Mouse (Mus musculus) hindbrain, embryonic 13.5 days (tissue): ENCODE measurements at regions not wholly inside any gene's neighbourhood (a gene's known extent, or its start where the extent isn't known, plus 50 kb on each side); places are given as distances from the start of the nearest gene placed in this dataset.

Experiments
- ATAC-seq: fragments of 200-750 bp; cut with Nextera tagmentation; 2 replicates; pipeline ENCODE4 v1.8.0; 2017; ENCODE audit warnings: moderate TSS enrichment; ENCODE audit not compliant: low FRiP score
- H3K27ac ChIP-seq: fragments of 300-500 bp; sonication (generic); 2 replicates; pipeline ENCODE4 v1.5.1; 2015; ENCODE audit warnings: inconsistent platforms, mild to moderate bottlenecking, moderate library complexity
- H3K27me3 ChIP-seq: fragments of 300-500 bp; sonication (generic); 2 replicates; pipeline ENCODE4 v1.6.1; 2015; ENCODE audit warnings: mild to moderate bottlenecking, inconsistent platforms
- H3K36me3 ChIP-seq: fragments of 300-500 bp; sonication (generic); 2 replicates; pipeline ENCODE4 v1.6.1; 2015; ENCODE audit warnings: mild to moderate bottlenecking, inconsistent platforms
- H3K4me1 ChIP-seq: fragments of 300-500 bp; sonication (generic); replicated peaks from 2 replicates; pipeline ENCODE4 v1.6.1; 2015; ENCODE audit warnings: inconsistent platforms
- H3K4me2 ChIP-seq: fragments of 300-500 bp; sonication (generic); 2 replicates; pipeline ENCODE4 v1.6.1; 2015; ENCODE audit warnings: inconsistent platforms, mild to moderate bottlenecking, moderate library complexity
- H3K4me3 ChIP-seq: fragments of 300-500 bp; sonication (generic); 2 replicates; pipeline ENCODE4 v1.5.1; 2015; ENCODE audit warnings: mild to moderate bottlenecking, inconsistent platforms
- H3K9ac ChIP-seq: fragments of 300-500 bp; sonication (generic); 2 replicates; pipeline ENCODE4 v1.6.1; 2015; ENCODE audit warnings: mild to moderate bottlenecking, inconsistent platforms
- H3K9me3 ChIP-seq: fragments of 300-500 bp; sonication (generic); 2 replicates; pipeline ENCODE4 v1.6.1; 2016; ENCODE audit warnings: inconsistent platforms
- WGBS: fragments of 180-500 bp; shearing (Covaris S2); methylation state at CpG from one replicate; pipeline ENCODE4 v1.1.7; 2015; 5-methylcytosine and 5-hydroxymethylcytosine counted together

DNA sequence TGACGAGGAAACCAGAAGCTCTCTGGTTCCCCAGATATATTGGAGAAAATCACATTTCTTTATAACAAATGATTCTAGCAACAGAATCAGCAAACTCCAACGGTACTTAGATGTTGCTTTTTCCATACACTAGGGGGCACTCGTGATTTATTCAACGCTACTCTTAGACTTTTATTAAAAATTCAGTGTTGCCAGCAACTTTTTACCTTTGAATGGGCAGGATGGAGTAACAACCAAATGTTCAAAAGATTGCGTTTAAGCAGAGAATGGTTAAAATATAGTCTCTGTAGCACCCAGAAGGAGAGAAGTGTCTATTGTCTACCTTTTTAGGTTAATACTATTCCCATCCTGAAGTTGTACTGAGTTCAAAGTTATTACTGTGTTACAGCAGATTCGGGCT, 715.4 kb upstream of the Cblb start:
- Histone ChIP-seq H3K9ac (no peak overlapping the region), H3K4me3 (no peak overlapping the region), H3K27me3 (no peaks in the 10 kb centered on the region), H3K4me1 (no peaks in the 10 kb centered on the region), H3K36me3 (no peaks in the 10 kb centered on the region), H3K27ac (no peak overlapping the region), H3K9me3 (no peaks in the 10 kb centered on the region), H3K4me2 (no peak overlapping the region)
- WGBS: 20% methylated on average over 6 of the region's 6 CpGs
- no peak for ATAC-seq

DNA sequence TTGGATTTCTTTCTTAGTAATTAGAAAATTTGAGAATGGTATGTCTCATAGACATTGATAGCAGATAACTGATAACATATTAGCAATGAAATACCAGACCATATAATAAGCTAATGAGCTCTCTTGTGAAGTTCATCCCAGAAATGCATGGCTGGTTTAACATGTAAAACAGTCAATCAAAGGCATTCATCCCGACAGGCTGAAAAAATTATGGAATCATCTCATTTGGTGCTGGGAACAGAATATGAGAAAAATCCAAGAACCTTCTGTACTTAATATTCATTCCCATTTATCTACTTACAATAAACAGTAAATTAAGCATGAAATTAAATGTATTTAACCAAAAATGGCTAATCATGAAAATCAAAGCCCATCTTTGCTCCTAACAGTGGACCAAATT, 698.8 kb upstream of the Cblb start:
- WGBS: 67% methylated on average over 1 of the region's 1 CpGs
- no peaks in the 10 kb centered on the region for H3K27me3 ChIP-seq
- no peaks in the 10 kb centered on the region for H3K36me3 ChIP-seq
- H3K9me3 ChIP-seq: no peaks in the 10 kb centered on the region
- H3K4me2 ChIP-seq: no peak overlapping the region
- no peak overlapping the region for H3K27ac ChIP-seq
- no peak overlapping the region for H3K4me3 ChIP-seq
- no peak overlapping the region for H3K9ac ChIP-seq
- H3K4me1 ChIP-seq: no peaks in the 10 kb centered on the region
- ATAC-seq: no peak

DNA sequence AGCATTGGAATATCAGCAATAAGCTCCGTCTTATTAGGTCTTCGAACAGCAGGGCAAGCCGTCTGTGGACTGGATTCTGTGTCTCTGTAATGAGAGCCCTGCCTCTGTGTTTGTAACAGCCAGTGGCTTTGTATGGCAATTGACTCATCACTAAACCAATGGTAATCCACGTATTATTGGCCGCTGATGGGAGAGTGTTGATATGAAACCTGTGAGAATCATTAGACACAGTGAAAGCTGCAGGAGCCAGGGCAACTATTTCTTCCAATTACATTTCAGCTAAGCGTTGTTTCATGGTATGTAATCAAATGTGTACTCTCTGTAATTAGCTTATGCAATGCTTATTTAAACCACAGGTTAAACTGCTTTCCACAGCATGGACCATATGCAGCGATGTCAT, 696.1 kb upstream of the Cblb start:
- 83% methylated on average over 7 of the region's 7 CpGs for WGBS
- H3K9ac ChIP-seq: no peak overlapping the region

DNA sequence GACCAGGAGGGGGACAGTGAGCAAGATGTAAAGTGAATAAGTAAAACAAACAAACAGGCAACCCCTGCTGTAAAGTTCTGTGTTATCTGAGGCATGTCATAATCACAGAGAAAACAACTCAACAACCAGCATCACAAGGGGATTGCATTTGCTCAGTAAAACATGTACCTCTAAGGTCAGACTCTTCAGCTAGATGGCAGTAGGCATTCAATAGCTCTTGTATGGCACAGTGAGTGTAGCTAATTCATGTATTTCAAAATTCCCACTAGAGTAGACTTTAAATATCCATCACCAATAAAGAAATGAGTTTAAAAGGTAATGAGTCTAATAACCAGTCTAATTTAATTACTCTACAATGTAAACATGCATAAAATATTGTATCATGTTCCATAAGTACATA, 683.9 kb upstream of the Cblb start:
- H3K27me3 ChIP-seq: no peaks in the 10 kb centered on the region
- no peaks in the 10 kb centered on the region for H3K36me3 ChIP-seq
- no peak overlapping the region for H3K4me3 ChIP-seq
- H3K9ac ChIP-seq: no peak overlapping the region
- no peak overlapping the region for H3K4me2 ChIP-seq
- no peak overlapping the region for H3K27ac ChIP-seq
- no peaks in the 10 kb centered on the region for H3K4me1 ChIP-seq
- H3K9me3 ChIP-seq: no peaks in the 10 kb centered on the region
- ATAC-seq: no peak

More for the DNA sequence above, 696.1 kb upstream of the Cblb start:
- ATAC-seq: peak; percentile 61; the same call in 1 of the 2 replicates
- Histone ChIP-seq H3K36me3 (no peaks in the 10 kb centered on the region), H3K27ac (no peak overlapping the region), H3K9me3 (no peaks in the 10 kb centered on the region), H3K27me3 (no peaks in the 10 kb centered on the region), H3K4me2 (no peak overlapping the region), H3K4me1 (no peaks in the 10 kb centered on the region), H3K4me3 (no peak overlapping the region)

DNA sequence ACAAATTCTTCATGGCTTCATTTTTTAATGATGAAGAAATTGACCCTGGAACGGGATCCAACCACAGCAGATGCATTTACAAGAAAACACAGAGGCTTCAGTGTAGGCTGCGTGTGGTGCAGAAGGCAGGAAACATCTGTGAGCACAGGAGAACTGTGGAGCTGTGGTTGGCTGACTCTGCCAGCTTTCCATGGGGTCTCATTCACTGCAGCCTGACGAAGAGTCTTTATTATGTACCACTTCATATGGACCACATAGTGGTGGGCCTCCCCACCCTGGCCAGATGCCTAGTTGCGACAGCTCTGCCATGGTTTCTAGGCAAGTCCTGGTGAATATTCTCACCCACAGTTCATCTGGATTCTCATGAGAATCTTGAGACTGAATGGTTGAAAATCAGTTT, 678.9 kb upstream of the Cblb start:
- 72% methylated on average over 4 of the region's 4 CpGs for WGBS
- Histone ChIP-seq H3K9ac (no peak overlapping the region), H3K27me3 (no peaks in the 10 kb centered on the region), H3K4me3 (no peak overlapping the region), H3K9me3 (no peaks in the 10 kb centered on the region), H3K4me1 (no peaks in the 10 kb centered on the region), H3K36me3 (no peaks in the 10 kb centered on the region), H3K4me2 (no peak overlapping the region), H3K27ac (no peak overlapping the region)
- no peak for ATAC-seq

DNA sequence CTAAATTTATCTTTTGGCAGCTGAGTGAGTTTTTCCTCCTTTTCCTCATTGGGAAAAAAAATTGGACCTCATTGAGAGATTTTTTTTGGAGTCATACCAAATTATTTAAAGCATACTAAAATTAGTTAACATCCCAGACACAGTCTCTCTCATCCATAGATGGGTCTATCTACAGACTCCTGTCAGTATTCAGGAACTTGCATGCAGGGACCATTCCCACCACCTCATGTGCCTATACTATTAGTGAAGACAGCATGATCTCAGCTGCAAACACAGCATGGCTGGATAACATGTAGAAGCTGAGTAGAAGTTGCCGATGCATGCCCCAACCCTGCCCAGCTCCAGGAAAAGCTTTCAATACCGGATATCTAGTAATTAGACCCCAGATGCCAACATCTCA, 677.2 kb upstream of the Cblb start:
- 79% methylated on average over 2 of the region's 2 CpGs for WGBS
- H3K36me3 ChIP-seq: no peaks in the 10 kb centered on the region
- no peak overlapping the region for H3K27ac ChIP-seq
- H3K9me3 ChIP-seq: no peaks in the 10 kb centered on the region
- H3K9ac ChIP-seq: no peak overlapping the region
- no peaks in the 10 kb centered on the region for H3K4me1 ChIP-seq
- no peak overlapping the region for H3K4me2 ChIP-seq
- no peak for ATAC-seq
- H3K27me3 ChIP-seq: no peaks in the 10 kb centered on the region
- H3K4me3 ChIP-seq: no peak overlapping the region

DNA sequence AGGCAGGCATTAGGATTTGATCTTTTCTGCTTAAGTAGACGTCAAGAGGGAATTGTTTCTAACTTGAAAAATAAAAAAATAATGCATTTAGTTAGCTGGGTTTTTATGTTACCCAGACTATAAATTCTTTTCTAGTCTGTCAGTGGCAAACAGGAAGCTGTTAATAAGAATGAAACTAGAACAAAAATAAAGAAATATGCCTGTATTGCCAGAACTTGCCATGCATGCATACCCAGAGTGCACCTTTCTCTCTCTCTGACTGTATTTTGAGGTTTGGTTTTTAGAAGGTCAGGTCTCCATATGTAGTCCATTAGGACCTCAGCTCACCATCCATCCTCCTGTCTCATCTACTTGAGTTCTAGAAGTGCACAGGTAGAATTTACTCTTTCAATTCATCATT, 661.0 kb upstream of the Cblb start:
- no peaks in the 10 kb centered on the region for H3K27me3 ChIP-seq
- WGBS: 78% methylated on average over 1 of the region's 1 CpGs
- H3K36me3 ChIP-seq: no peaks in the 10 kb centered on the region
- no peaks in the 10 kb centered on the region for H3K9me3 ChIP-seq
- no peak overlapping the region for H3K9ac ChIP-seq
- no peak overlapping the region for H3K4me3 ChIP-seq
- no peak overlapping the region for H3K27ac ChIP-seq
- no peak overlapping the region for H3K4me2 ChIP-seq
- no peaks in the 10 kb centered on the region for H3K4me1 ChIP-seq
- no peak for ATAC-seq

DNA sequence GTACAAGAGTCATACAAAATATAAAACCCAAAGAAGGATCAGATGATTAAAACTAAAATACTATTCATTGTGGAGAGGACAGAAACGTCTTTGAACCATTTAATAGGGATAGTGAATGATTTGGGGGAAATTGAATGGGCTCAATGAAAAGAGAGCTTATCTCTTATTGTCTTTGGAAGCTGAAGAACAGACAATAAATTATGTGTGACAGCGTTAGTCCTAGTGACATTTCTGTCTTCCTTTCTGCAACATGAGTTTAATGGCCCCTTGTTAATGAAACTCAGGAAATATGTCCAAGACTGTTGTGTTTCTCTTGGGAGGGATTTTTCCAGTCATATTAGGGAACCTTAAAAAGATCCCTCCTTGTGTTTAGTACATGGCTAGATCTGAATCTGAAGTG, 644.6 kb upstream of the Cblb start:
- 17% methylated on average over 2 of the region's 2 CpGs for WGBS

DNA sequence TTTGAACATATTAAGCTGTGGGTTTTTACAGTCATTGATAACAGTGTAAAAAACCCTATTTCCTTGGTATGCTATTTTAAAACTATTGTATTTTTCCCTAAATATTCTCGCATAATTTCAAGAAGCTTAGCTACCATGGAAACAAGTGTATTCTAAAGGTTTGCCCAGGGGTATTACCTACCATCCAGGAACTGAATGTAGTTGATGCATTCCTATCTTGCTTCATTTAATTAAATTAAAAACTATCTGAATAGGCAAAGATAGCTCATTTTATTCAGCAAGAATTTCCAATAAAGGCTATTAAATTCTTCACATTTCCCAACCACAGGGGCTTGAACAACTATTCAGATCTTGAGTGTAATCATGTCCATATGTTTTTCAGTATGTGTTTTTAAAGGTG, 643.5 kb upstream of the Cblb start:
- WGBS: 90% methylated on average over 1 of the region's 1 CpGs

More for the DNA sequence above, 644.6 kb upstream of the Cblb start:
- Histone ChIP-seq H3K9ac (no peak overlapping the region), H3K36me3 (no peaks in the 10 kb centered on the region), H3K4me2 (no peak overlapping the region), H3K27ac (no peak overlapping the region), H3K9me3 (no peaks in the 10 kb centered on the region), H3K4me1 (0 out of 2 replicates have a peak, but pooled peaks cover 3% of the 10 kb centered on the region), H3K4me3 (no peak overlapping the region), H3K27me3 (no peaks in the 10 kb centered on the region)
- no peak for ATAC-seq

DNA sequence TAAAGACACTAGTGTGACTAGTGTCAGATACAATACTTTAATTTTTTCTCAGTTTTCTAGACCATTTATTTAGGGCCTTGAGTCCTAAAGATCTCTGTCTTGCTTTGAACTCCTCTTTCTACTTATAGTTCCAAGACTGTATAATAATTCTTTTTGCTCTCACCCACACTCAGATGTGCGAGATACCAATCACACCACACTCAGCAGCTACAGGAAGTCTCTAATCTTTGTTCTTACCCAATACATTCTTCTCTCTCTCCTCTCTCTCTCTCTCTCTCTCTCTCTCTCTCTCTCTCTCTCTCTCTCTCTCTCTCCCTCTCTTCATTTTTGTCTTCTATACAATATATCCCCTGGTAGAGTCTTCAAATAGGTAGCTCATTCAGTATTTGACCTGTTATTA, 637.2 kb upstream of the Cblb start:
- Histone ChIP-seq H3K9ac (no peak overlapping the region), H3K4me3 (no peak overlapping the region), H3K4me2 (no peak overlapping the region), H3K9me3 (no peaks in the 10 kb centered on the region), H3K36me3 (no peaks in the 10 kb centered on the region), H3K27me3 (no peaks in the 10 kb centered on the region), H3K27ac (no peak overlapping the region), H3K4me1 (no peaks in the 10 kb centered on the region)
- ATAC-seq: no peak
- WGBS: 83% methylated on average over 1 of the region's 1 CpGs

More for the DNA sequence above, 643.5 kb upstream of the Cblb start:
- 0 out of 2 replicates have a peak, but pooled peaks cover 3% of the 10 kb centered on the region for H3K4me1 ChIP-seq
- ATAC-seq: no peak
- no peaks in the 10 kb centered on the region for H3K36me3 ChIP-seq
- H3K27me3 ChIP-seq: no peaks in the 10 kb centered on the region
- H3K4me3 ChIP-seq: no peak overlapping the region
- H3K9me3 ChIP-seq: no peaks in the 10 kb centered on the region
- no peak overlapping the region for H3K4me2 ChIP-seq
- H3K9ac ChIP-seq: no peak overlapping the region
- no peak overlapping the region for H3K27ac ChIP-seq
